8 mouse cellular contexts compared by ENCODE assay signal in genomic region chr5:110136087-110136464, GRCm38 (mm10). TPM values are rescaled to one million over a fixed set of nuclear protein-coding genes. Genes with fewer than 3 reads are reported as not detected.
DNase-seq lines count a peak whose midpoint lies in the region; ATAC-seq and TF ChIP-seq lines count a peak whose summit lies in the region.

No protein-coding gene starts in this region.

- H3K27me3 ChIP-seq in heart, adult 2 months (ENCODE audit: control insufficient read depth, insufficient read depth, low read length): no peaks in the 10 kb centered on the region
- H3K27me3 ChIP-seq in thymus, adult 2 months (ENCODE audit: control insufficient read depth, insufficient read depth, low read length): no peaks in the 10 kb centered on the region
- no peaks in the 10 kb centered on the region for H3K27me3 ChIP-seq in liver, embryonic 13.5 days
- no peaks in the 10 kb centered on the region for H3K27me3 ChIP-seq in stomach, postnatal 0 days (ENCODE audit: control insufficient read depth, insufficient read depth, low read length)

- 2% methylated on average over 18 of the region's 18 CpGs for WGBS in heart, adult 2 months
- 4% methylated on average over 18 of the region's 18 CpGs for WGBS in thymus, adult 2 months
- WGBS in liver, embryonic 13.5 days (ENCODE audit: insufficient replicate concordance): 4% methylated on average over 18 of the region's 18 CpGs
- 4% methylated on average over 18 of the region's 18 CpGs for WGBS in stomach, postnatal 0 days

- intact Hi-C loops in heart, adult 2 months (cut with DNase I): loop anchor here (10.0 kb wide), 3 partner anchors 81 to 581 kb away; partner anchors contain the start of genes Crlf2 and Zfp932

- TF ChIP-seq POLR2A in heart, adult 2 months (IDR thresholded peaks at IDR 0.05; ENCODE audit: insufficient read depth, low read depth, low read length): no peak
- TF ChIP-seq POLR2A in thymus, adult 2 months (IDR thresholded peaks at IDR 0.05; ENCODE audit: control insufficient read depth, extremely low read depth, insufficient read depth, low read length, poor library complexity): no peak

- peaks cover 4% of the 10 kb centered on the region for H3K79me2 ChIP-seq in heart, adult 2 months (replicated peaks; ENCODE audit: control insufficient read depth, insufficient read depth, low read length)

- H3K9me3 ChIP-seq in liver, embryonic 13.5 days (replicated peaks): 0 out of 2 replicates have a peak, but pooled peaks cover 6% of the 10 kb centered on the region
- 0 out of 2 replicates have a peak, but pooled peaks cover 3% of the 10 kb centered on the region for H3K9me3 ChIP-seq in stomach, postnatal 0 days (ENCODE audit: control insufficient read depth, low read length)

- peak overlapping the region; percentile 84 for H3K4me3 ChIP-seq in heart, adult 2 months
- H3K4me3 ChIP-seq in thymus, adult 2 months (ENCODE audit: control insufficient read depth, insufficient read depth, low read length): peak overlapping the region; percentile 99
- peak overlapping the region; percentile 90 for H3K4me3 ChIP-seq in liver, embryonic 13.5 days (replicated peaks)
- H3K4me3 ChIP-seq in stomach, postnatal 0 days (ENCODE audit: low read depth, low read length): peak overlapping the region; percentile 81

- H3K4me1 ChIP-seq in heart, adult 2 months (ENCODE audit: control insufficient read depth, insufficient read depth, low read length): no peaks in the 10 kb centered on the region; the same call in 1 of the 2 replicates
- no peaks in the 10 kb centered on the region; the same call in 1 of the 2 replicates for H3K4me1 ChIP-seq in thymus, adult 2 months (replicated peaks; ENCODE audit: control insufficient read depth, insufficient read depth, low read length)
- H3K4me1 ChIP-seq in liver, embryonic 13.5 days (replicated peaks): peaks cover 32% of the 10 kb centered on the region
- H3K4me1 ChIP-seq in stomach, postnatal 0 days (replicated peaks; ENCODE audit: control insufficient read depth, insufficient read depth): no peaks in the 10 kb centered on the region

- ATAC-seq in liver, embryonic 13.5 days (ENCODE audit: low read depth): peak; percentile 24
- ATAC-seq in stomach, postnatal 0 days (ENCODE audit: low FRiP score, low TSS enrichment): peak; percentile 30; the same call in 1 of the 2 replicates

- no peaks in the 10 kb centered on the region; the same call in 1 of the 2 replicates for H3K36me3 ChIP-seq in heart, adult 2 months (ENCODE audit: control insufficient read depth, insufficient read depth, low read length)
- peaks cover 10% of the 10 kb centered on the region for H3K36me3 ChIP-seq in thymus, adult 2 months (ENCODE audit: control insufficient read depth, insufficient read depth, low read length)
- peaks cover 21% of the 10 kb centered on the region for H3K36me3 ChIP-seq in liver, embryonic 13.5 days
- H3K36me3 ChIP-seq in stomach, postnatal 0 days (ENCODE audit: control insufficient read depth, insufficient read depth, low read length): no peaks in the 10 kb centered on the region

- H3K4me2 ChIP-seq in liver, embryonic 13.5 days: peak overlapping the region; percentile 80
- peak overlapping the region; percentile 77 for H3K4me2 ChIP-seq in stomach, postnatal 0 days (replicated peaks; ENCODE audit: low read depth)

- peak overlapping the region; percentile 92 for H3K27ac ChIP-seq in heart, adult 2 months
- H3K27ac ChIP-seq in thymus, adult 2 months (ENCODE audit: control insufficient read depth, insufficient read depth, low read length): peak overlapping the region; percentile 60
- peak overlapping the region; percentile 90 for H3K27ac ChIP-seq in liver, embryonic 13.5 days
- H3K27ac ChIP-seq in stomach, postnatal 0 days (replicated peaks): peak overlapping the region; percentile 89

- no peak for DNase-seq in heart, adult 2 months
- DNase-seq in heart, adult 18-20 months: no peak
- DNase-seq in thymus, adult 2 months: no peak
- no peak for DNase-seq in thymus, postnatal 25 days
- DNase-seq in liver, embryonic 13.5 days: no peak
- DNase-seq in stomach, postnatal 0 days (ENCODE audit: low spot score): no peak
- no peak for DNase-seq in embryo, embryonic 11 days
- DNase-seq in urinary bladder, postnatal 10 days (ENCODE audit: low spot score): no peak

- no peak for TF ChIP-seq CTCF in heart, adult 2 months (IDR thresholded peaks at IDR 0.05)
- peak; percentile 8; the same call in 1 of the 2 replicates for TF ChIP-seq CTCF in thymus, adult 2 months (IDR thresholded peaks at IDR 0.05; ENCODE audit: borderline replicate concordance, control insufficient read depth, extremely low read depth, insufficient read depth, low read length, poor library complexity)
- no peak for TF ChIP-seq CTCF in stomach, postnatal 0 days (IDR thresholded peaks at IDR 0.05; ENCODE audit: low read depth)

- TF ChIP-seq EP300 in heart, adult 2 months (IDR thresholded peaks at IDR 0.05; ENCODE audit: insufficient read depth, low read depth, low read length): no peak
- TF ChIP-seq EP300 in stomach, postnatal 0 days (optimal IDR thresholded peaks at IDR 0.05): no peak

- peak overlapping the region; percentile 71 for H3K9ac ChIP-seq in heart, adult 2 months (ENCODE audit: low read depth, low read length)
- peak overlapping the region; percentile 91 for H3K9ac ChIP-seq in liver, embryonic 13.5 days
- peak overlapping the region; percentile 84 for H3K9ac ChIP-seq in stomach, postnatal 0 days (ENCODE audit: low read length)

RNA-seq across cellular contexts. Expression of gene Chfr, which starts 0.4 kb away (rescaled TPM):
- total RNA-seq in heart, adult 2 months (2021): 10 to 100 TPM; 11.3 to 14.5 TPM
- polyA plus RNA-seq in heart, adult 2 months (2012; rRNA removed): 16.2 and 21.7 TPM in 2 replicates
- total RNA-seq in heart, adult 18-20 months (2021): 10 to 100 TPM; 11.3 to 11.9 TPM
- 180 and 185 TPM in 2 replicates for polyA plus RNA-seq in thymus, adult 2 months (2012; rRNA removed)
- polyA plus RNA-seq in liver, embryonic 13.5 days (2015; fragmentation: Nextera tagmentation; extraction: Ambion mirVana): 22.2 and 26.1 TPM in 2 replicates
- polyA plus RNA-seq in stomach, postnatal 0 days (2015; fragmentation: Nextera tagmentation; extraction: Ambion mirVana): 24.2 and 25.2 TPM in 2 replicates

RNA-seq across cellular contexts. Expression of gene Zfp605, which starts 26.2 kb away (rescaled TPM):
- 1 to 10 TPM; 2.2 to 3.3 TPM for total RNA-seq in heart, adult 2 months (2021)
- polyA plus RNA-seq in heart, adult 2 months (2012; rRNA removed): 0.68 and 1.2 TPM in 2 replicates
- 1 to 10 TPM; 3.6 to 4.0 TPM for total RNA-seq in heart, adult 18-20 months (2021)
- 0.73 and 0.80 TPM in 2 replicates for polyA plus RNA-seq in thymus, adult 2 months (2012; rRNA removed)
- polyA plus RNA-seq in liver, embryonic 13.5 days (2015; fragmentation: Nextera tagmentation; extraction: Ambion mirVana): 1.3 and 1.7 TPM in 2 replicates
- polyA plus RNA-seq in stomach, postnatal 0 days (2015; fragmentation: Nextera tagmentation; extraction: Ambion mirVana): 1.6 and 2.0 TPM in 2 replicates

RNA-seq across cellular contexts. Expression of gene Gtpbp6, which starts 28.1 kb away (rescaled TPM):
- 10 to 100 TPM; 26.0 to 27.3 TPM for total RNA-seq in heart, adult 2 months (2021)
- 33.5 and 36.6 TPM in 2 replicates for polyA plus RNA-seq in heart, adult 2 months (2012; rRNA removed)
- 10 to 100 TPM; 24.8 to 31.3 TPM for total RNA-seq in heart, adult 18-20 months (2021)
- polyA plus RNA-seq in thymus, adult 2 months (2012; rRNA removed): 260 and 301 TPM in 2 replicates
- 9.5 and 10.0 TPM in 2 replicates for polyA plus RNA-seq in liver, embryonic 13.5 days (2015; fragmentation: Nextera tagmentation; extraction: Ambion mirVana)
- polyA plus RNA-seq in stomach, postnatal 0 days (2015; fragmentation: Nextera tagmentation; extraction: Ambion mirVana): 17.0 and 20.2 TPM in 2 replicates

RNA-seq across cellular contexts. Expression of gene Plcxd1, which starts 36.3 kb away (rescaled TPM):
- total RNA-seq in heart, adult 2 months (2021): not detected
- polyA plus RNA-seq in heart, adult 2 months (2012; rRNA removed): 0.06 and 0.64 TPM in 2 replicates
- not detected for total RNA-seq in heart, adult 18-20 months (2021)
- polyA plus RNA-seq in thymus, adult 2 months (2012; rRNA removed): 3.9 and 5.0 TPM in 2 replicates
- 0.25 and 0.36 TPM in 2 replicates for polyA plus RNA-seq in liver, embryonic 13.5 days (2015; fragmentation: Nextera tagmentation; extraction: Ambion mirVana)
- 12.5 and 12.8 TPM in 2 replicates for polyA plus RNA-seq in stomach, postnatal 0 days (2015; fragmentation: Nextera tagmentation; extraction: Ambion mirVana)

RNA-seq across cellular contexts. Expression of gene Golga3, which starts 40.4 kb away (rescaled TPM):
- 10 to 100 TPM; 47.2 to 53.6 TPM for total RNA-seq in heart, adult 2 months (2021)
- 9.8 and 18.8 TPM in 2 replicates for polyA plus RNA-seq in heart, adult 2 months (2012; rRNA removed)
- total RNA-seq in heart, adult 18-20 months (2021): 10 to 100 TPM; 48.3 to 51.2 TPM
- polyA plus RNA-seq in thymus, adult 2 months (2012; rRNA removed): 11.5 and 12.3 TPM in 2 replicates
- 6.7 and 7.9 TPM in 2 replicates for polyA plus RNA-seq in liver, embryonic 13.5 days (2015; fragmentation: Nextera tagmentation; extraction: Ambion mirVana)
- polyA plus RNA-seq in stomach, postnatal 0 days (2015; fragmentation: Nextera tagmentation; extraction: Ambion mirVana): 6.4 and 8.3 TPM in 2 replicates
